Mouse (Mus musculus) stomach, postnatal 0 days (tissue): ENCODE results near the gene Ocln. TPM values are rescaled to one million over a fixed set of nuclear protein-coding genes. Genes with fewer than 3 reads are reported as not detected.

Experiments used
- ATAC-seq: fragments of 200-750 bp; cut with Nextera tagmentation; 2 replicates; pipeline ENCODE4 v1.8.0; 2017; ENCODE audit not compliant: low FRiP score, low TSS enrichment
- DNase-seq: peaks from one replicate; pipeline ENCODE4 v3.0.0-alpha.2; 2016; ENCODE audit warnings: low spot score
- H3K27ac ChIP-seq: fragments of 300-500 bp; sonication (generic); replicated peaks from 2 replicates; pipeline ENCODE4 v1.5.1; 2014; ENCODE audit warnings: mild to moderate bottlenecking, control low read depth
- H3K27me3 ChIP-seq: fragments of 300-500 bp; sonication (generic); 2 replicates; pipeline ENCODE4 v1.6.1; 2014; ENCODE audit warnings: low read length; ENCODE audit not compliant: control insufficient read depth, insufficient read depth
- H3K36me3 ChIP-seq: fragments of 300-500 bp; sonication (generic); 2 replicates; pipeline ENCODE4 v1.6.1; 2014; ENCODE audit warnings: low read length, mixed read lengths; ENCODE audit not compliant: control insufficient read depth, insufficient read depth
- H3K4me1 ChIP-seq: fragments of 300-500 bp; sonication (generic); replicated peaks from 2 replicates; pipeline ENCODE4 v1.6.1; 2014; ENCODE audit warnings: antibody characterized with exemption; ENCODE audit not compliant: control insufficient read depth, insufficient read depth
- H3K4me2 ChIP-seq: fragments of 300-500 bp; sonication (generic); replicated peaks from 2 replicates; pipeline ENCODE4 v1.6.1; 2014; ENCODE audit warnings: low read depth, mild to moderate bottlenecking, control low read depth, moderate library complexity
- H3K4me3 ChIP-seq: fragments of 300-500 bp; sonication (generic); 2 replicates; pipeline ENCODE4 v1.5.1; 2014; ENCODE audit warnings: low read depth, low read length, control low read depth
- H3K9ac ChIP-seq: fragments of 300-500 bp; sonication (generic); 2 replicates; pipeline ENCODE4 v1.6.1; 2014; ENCODE audit warnings: mild to moderate bottlenecking, low read length, control low read depth, mixed read lengths
- H3K9me3 ChIP-seq: fragments of 300-500 bp; sonication (generic); 2 replicates; pipeline ENCODE4 v1.6.1; 2016; ENCODE audit warnings: low read length; ENCODE audit not compliant: control insufficient read depth
- CTCF ChIP-seq: IDR thresholded peaks from 2 replicates; pipeline ENCODE4 v1.5.1; 2016; ENCODE audit warnings: antibody characterized with exemption, low read depth, mild to moderate bottlenecking, moderate library complexity
- EP300 ChIP-seq: optimal IDR thresholded peaks from 2 replicates; pipeline ENCODE3; 2016; ENCODE audit warnings: antibody characterized with exemption
- WGBS: fragments of 180-500 bp; shearing (Covaris S2); extraction: QIAGEN DNeasy Blood & Tissue Kit; methylation state at CpG from one replicate; pipeline ENCODE4 v1.1.7; 2014; 5-methylcytosine and 5-hydroxymethylcytosine counted together
- polyA plus RNA-seq: library from polyadenylated mRNA; unstranded; fragments of >200 nt; fragmentation: Nextera tagmentation; extraction: Ambion mirVana; gene quantifications from 2 replicates; pipeline ENCODE4 v1.2.1, GENCODE M21; 2015

Gene Ocln
- polyA plus RNA-seq, 1 experiment from 2014 or later: 66.0 TPM

GRCm38 (mm10) chr13:100536149-100536548 is 16.4 kb downstream of the Ocln start:
- no peaks in the 10 kb centered on the region for H3K4me1 ChIP-seq
- no peak for DNase-seq
- ATAC-seq: peak; percentile 44
- no peaks in the 10 kb centered on the region for H3K9me3 ChIP-seq
- WGBS: 58% methylated on average over 3 of the region's 3 CpGs
- no peak overlapping the region for H3K4me3 ChIP-seq
- H3K36me3 ChIP-seq: no peaks in the 10 kb centered on the region
- H3K9ac ChIP-seq: no peak overlapping the region
- TF ChIP-seq EP300: no peak
- no peak for TF ChIP-seq CTCF
- no peak overlapping the region for H3K4me2 ChIP-seq
- peak overlapping the region; percentile 49 for H3K27ac ChIP-seq
- H3K27me3 ChIP-seq: no peaks in the 10 kb centered on the region

GRCm38 (mm10) chr13:100532788-100533365 is 19.6 kb downstream of the Ocln start:
- H3K9ac ChIP-seq: no peak overlapping the region
- no peak overlapping the region for H3K4me2 ChIP-seq
- H3K36me3 ChIP-seq: no peaks in the 10 kb centered on the region
- no peaks in the 10 kb centered on the region for H3K9me3 ChIP-seq
- no peaks in the 10 kb centered on the region for H3K27me3 ChIP-seq
- H3K4me3 ChIP-seq: no peak overlapping the region
- no peak for TF ChIP-seq EP300
- TF ChIP-seq CTCF: no peak
- peak; percentile 93 for ATAC-seq
- no peaks in the 10 kb centered on the region for H3K4me1 ChIP-seq
- 28% methylated on average over 6 of the region's 6 CpGs for WGBS
- H3K27ac ChIP-seq: peak overlapping the region; percentile 77
- peak; percentile 69 for DNase-seq

GRCm38 (mm10) chr13:100526649-100527038 is 25.9 kb downstream of the Ocln start:
- ATAC-seq: no peak
- Histone ChIP-seq H3K27ac (no peak overlapping the region), H3K36me3 (no peaks in the 10 kb centered on the region), H3K4me2 (no peak overlapping the region), H3K4me1 (no peaks in the 10 kb centered on the region), H3K9me3 (no peaks in the 10 kb centered on the region), H3K9ac (no peak overlapping the region), H3K4me3 (no peak overlapping the region), H3K27me3 (no peaks in the 10 kb centered on the region)
- no peak for DNase-seq
- 59% methylated on average over 6 of the region's 6 CpGs for WGBS
- no peak for TF ChIP-seq EP300
- TF ChIP-seq CTCF: no peak

- ATAC-seq (no peak), DNase-seq (no peak)
- Histone ChIP-seq H3K4me2 (no peak overlapping the region), H3K4me3 (no peak overlapping the region), H3K36me3 (no peaks in the 10 kb centered on the region), H3K27ac (no peak overlapping the region), H3K4me1 (no peaks in the 10 kb centered on the region), H3K9me3 (no peaks in the 10 kb centered on the region), H3K9ac (no peak overlapping the region), H3K27me3 (no peaks in the 10 kb centered on the region)
- WGBS: 58% methylated on average over 6 of the region's 6 CpGs
- TF ChIP-seq EP300 (no peak), CTCF (no peak)
Measured at GRCm38 (mm10) chr13:100525935-100526648, 26.4 kb downstream of the Ocln start.

GRCm38 (mm10) chr13:100524896-100525295 is 27.6 kb downstream of the Ocln start:
- no peak overlapping the region for H3K4me2 ChIP-seq
- no peaks in the 10 kb centered on the region for H3K27me3 ChIP-seq
- no peak overlapping the region for H3K27ac ChIP-seq
- H3K4me1 ChIP-seq: no peaks in the 10 kb centered on the region
- WGBS: 79% methylated on average over 6 of the region's 6 CpGs
- no peaks in the 10 kb centered on the region for H3K36me3 ChIP-seq
- H3K9ac ChIP-seq: no peak overlapping the region
- DNase-seq (no peak), ATAC-seq (no peak)
- no peak overlapping the region for H3K4me3 ChIP-seq
- TF ChIP-seq EP300: no peak
- H3K9me3 ChIP-seq: no peaks in the 10 kb centered on the region

- Histone ChIP-seq H3K36me3 (no peaks in the 10 kb centered on the region), H3K4me3 (no peak overlapping the region), H3K27ac (no peak overlapping the region), H3K27me3 (no peaks in the 10 kb centered on the region), H3K4me1 (no peaks in the 10 kb centered on the region), H3K4me2 (no peak overlapping the region), H3K9me3 (no peaks in the 10 kb centered on the region), H3K9ac (no peak overlapping the region)
- no peak for TF ChIP-seq EP300
- no peak for TF ChIP-seq CTCF
- 68% methylated on average over 2 of the region's 2 CpGs for WGBS
- no peak for DNase-seq
- no peak for ATAC-seq
Measured at GRCm38 (mm10) chr13:100523698-100524097, 28.8 kb downstream of the Ocln start.
